Mouse (Mus musculus): ENCODE data around the gene BC003965. TPM values are rescaled to one million over a fixed set of nuclear protein-coding genes. Genes with fewer than 3 reads are reported as not detected.
A peak's percentile ranks its signal among the peaks of the same experiment; 100 is the strongest.

The BC003965 gene
- polyA plus RNA-seq (2021), result 14.8 TPM

- in situ Hi-C loops (cut with MboI; ENCODE audit: low pct_unique_long_range_greater_than_20kb), result no loop called here
- peaks cover 6% of the 10 kb centered on the region for H3K27me3 ChIP-seq
- peak; percentile 91 for DNase-seq (ENCODE audit: low read depth, low spot score)
- TF ChIP-seq CTCF (IDR thresholded peaks at IDR 0.05), result no peak
- CTCF ChIA-PET, result interaction anchor here (0.7 to 1.1 kb wide), 2 partner anchors 21 to 90 kb away, joined by 3 read pairs; partner anchors contain the start of genes Ccdc154 and Ube2i
- peak; percentile 53 for ATAC-seq
- POLR2A ChIA-PET, result interaction anchor here (0.6 to 1.6 kb wide), 5 partner anchors 12 to 89 kb away, joined by 3 to 4 read pairs (median 4); no protein-coding TSS in a partner anchor
These were observed at the start of gene BC003965 for GRCm38 (mm10) chr17:25184129-25184691. BC003965 (plus strand) TSS chr17:25184554.

- in situ Hi-C loops (cut with MboI; ENCODE audit: low pct_unique_long_range_greater_than_20kb), result no loop called here
- no peaks in the 10 kb centered on the region for H3K27me3 ChIP-seq
- no peak for ATAC-seq
- ChIA-PET POLR2A (no interaction called here), CTCF (interaction anchor here (0.9 to 1.4 kb wide), 2 partner anchors 9 to 18 kb away, joined by 3 to 6 read pairs; no protein-coding TSS in a partner anchor)
- DNase-seq (ENCODE audit: low read depth, low spot score), result no peak
- no peak for TF ChIP-seq CTCF (IDR thresholded peaks at IDR 0.05)
These were observed 48.7 kb upstream of the BC003965 start for GRCm38 (mm10) chr17:25135622-25136021.

GRCm38 (mm10) chr17:25138803-25139202 lies 45.6 kb upstream of the BC003965 start:
- in situ Hi-C loops (cut with MboI; ENCODE audit: low pct_unique_long_range_greater_than_20kb), result no loop called here
- no peaks in the 10 kb centered on the region for H3K27me3 ChIP-seq
- no peak for DNase-seq (ENCODE audit: low read depth, low spot score)
- CTCF ChIA-PET, result interaction anchor here (1.8 kb wide), 1 partner anchor 22 kb away, joined by 5 read pairs; no protein-coding TSS in a partner anchor
- no peak for TF ChIP-seq CTCF (IDR thresholded peaks at IDR 0.05)
- no peak for ATAC-seq
- POLR2A ChIA-PET, result no interaction called here

- H3K27me3 ChIP-seq, result no peaks in the 10 kb centered on the region
- in situ Hi-C loops (cut with MboI; ENCODE audit: low pct_unique_long_range_greater_than_20kb), result no loop called here
- no peak for TF ChIP-seq CTCF (IDR thresholded peaks at IDR 0.05)
- DNase-seq (ENCODE audit: low read depth, low spot score) (no peak), ATAC-seq (no peak)
- CTCF ChIA-PET, result interaction anchor here (1.3 to 1.8 kb wide), 3 partner anchors 10 to 28 kb away, joined by 3 to 5 read pairs (median 3); no protein-coding TSS in a partner anchor
- POLR2A ChIA-PET, result no interaction called here
These were observed 44.4 kb upstream of the BC003965 start for GRCm38 (mm10) chr17:25139960-25140359.

GRCm38 (mm10) chr17:25162161-25162560 lies 22.2 kb upstream of the BC003965 start, which contains the start of gene Ccdc154:
Ccdc154 (plus strand) TSS chr17:25162461.
- DNase-seq (ENCODE audit: low read depth, low spot score), result no peak
- ATAC-seq, result no peak
- ChIA-PET POLR2A (no interaction called here), CTCF (interaction anchor here (1.5 kb wide), 1 partner anchor 22 kb away, joined by 3 read pairs; the partner anchor contains the start of gene BC003965)
- no peak for TF ChIP-seq CTCF (IDR thresholded peaks at IDR 0.05)
- in situ Hi-C loops (cut with MboI; ENCODE audit: low pct_unique_long_range_greater_than_20kb), result no loop called here
- no peaks in the 10 kb centered on the region for H3K27me3 ChIP-seq

GRCm38 (mm10) chr17:25163387-25163786 lies 21.0 kb upstream of the BC003965 start:
- in situ Hi-C loops (cut with MboI; ENCODE audit: low pct_unique_long_range_greater_than_20kb), result no loop called here
- TF ChIP-seq CTCF (IDR thresholded peaks at IDR 0.05), result no peak
- ChIA-PET POLR2A (interaction anchor here (1.4 kb wide), 1 partner anchor 8 kb away, joined by 3 read pairs; no protein-coding TSS in a partner anchor), CTCF (interaction anchor here (1.5 kb wide), 1 partner anchor 21 kb away, joined by 3 read pairs; the partner anchor contains the start of gene BC003965)
- H3K27me3 ChIP-seq, result no peaks in the 10 kb centered on the region
- no peak for ATAC-seq
- no peak for DNase-seq (ENCODE audit: low read depth, low spot score)

GRCm38 (mm10) chr17:25164770-25165169 lies 19.6 kb upstream of the BC003965 start:
- no peak for TF ChIP-seq CTCF (IDR thresholded peaks at IDR 0.05)
- POLR2A ChIA-PET, result no interaction called here
- in situ Hi-C loops (cut with MboI; ENCODE audit: low pct_unique_long_range_greater_than_20kb), result no loop called here
- DNase-seq (ENCODE audit: low read depth, low spot score) (no peak), ATAC-seq (no peak)
- no peaks in the 10 kb centered on the region for H3K27me3 ChIP-seq
- CTCF ChIA-PET, result no interaction called here

GRCm38 (mm10) chr17:25165970-25166671 lies 18.2 kb upstream of the BC003965 start:
- in situ Hi-C loops (cut with MboI; ENCODE audit: low pct_unique_long_range_greater_than_20kb), result no loop called here
- no peak for TF ChIP-seq CTCF (IDR thresholded peaks at IDR 0.05)
- DNase-seq (ENCODE audit: low read depth, low spot score) (no peak), ATAC-seq (no peak)
- POLR2A ChIA-PET, result no interaction called here
- H3K27me3 ChIP-seq, result no peaks in the 10 kb centered on the region
- CTCF ChIA-PET, result no interaction called here

GRCm38 (mm10) chr17:25169706-25170105 lies 14.6 kb upstream of the BC003965 start:
- CTCF ChIA-PET, result no interaction called here
- no peak for TF ChIP-seq CTCF (IDR thresholded peaks at IDR 0.05)
- ATAC-seq, result no peak
- POLR2A ChIA-PET, result no interaction called here
- no peak for DNase-seq (ENCODE audit: low read depth, low spot score)
- no peaks in the 10 kb centered on the region for H3K27me3 ChIP-seq
- in situ Hi-C loops (cut with MboI; ENCODE audit: low pct_unique_long_range_greater_than_20kb), result no loop called here

GRCm38 (mm10) chr17:25172558-25172957 lies 11.8 kb upstream of the BC003965 start:
- POLR2A ChIA-PET, result interaction anchor here (0.6 to 1.2 kb wide), 2 partner anchors 12 to 529 kb away, joined by 3 read pairs; partner anchors contain the start of gene BC003965
- no peak for TF ChIP-seq CTCF (IDR thresholded peaks at IDR 0.05)
- H3K27me3 ChIP-seq, result peaks cover 7% of the 10 kb centered on the region
- ATAC-seq (no peak), DNase-seq (ENCODE audit: low read depth, low spot score) (no peak)
- CTCF ChIA-PET, result no interaction called here
- in situ Hi-C loops (cut with MboI; ENCODE audit: low pct_unique_long_range_greater_than_20kb), result no loop called here

GRCm38 (mm10) chr17:25175411-25175810 lies 8.9 kb upstream of the BC003965 start, which contains the start of gene Gm38655:
Gm38655 (minus strand) TSS chr17:25175471.
- TF ChIP-seq CTCF (IDR thresholded peaks at IDR 0.05), result no peak
- CTCF ChIA-PET, result no interaction called here
- POLR2A ChIA-PET, result interaction anchor here (1.3 kb wide), 1 partner anchor 22 kb away, joined by 5 read pairs; no protein-coding TSS in a partner anchor
- in situ Hi-C loops (cut with MboI; ENCODE audit: low pct_unique_long_range_greater_than_20kb), result no loop called here
- no peak for DNase-seq (ENCODE audit: low read depth, low spot score)
- H3K27me3 ChIP-seq, result peaks cover 10% of the 10 kb centered on the region
- no peak for ATAC-seq

Measured in Patski (cell line).